1 mouse cellular context compared by ENCODE assay signal in the genomic region with DNA sequence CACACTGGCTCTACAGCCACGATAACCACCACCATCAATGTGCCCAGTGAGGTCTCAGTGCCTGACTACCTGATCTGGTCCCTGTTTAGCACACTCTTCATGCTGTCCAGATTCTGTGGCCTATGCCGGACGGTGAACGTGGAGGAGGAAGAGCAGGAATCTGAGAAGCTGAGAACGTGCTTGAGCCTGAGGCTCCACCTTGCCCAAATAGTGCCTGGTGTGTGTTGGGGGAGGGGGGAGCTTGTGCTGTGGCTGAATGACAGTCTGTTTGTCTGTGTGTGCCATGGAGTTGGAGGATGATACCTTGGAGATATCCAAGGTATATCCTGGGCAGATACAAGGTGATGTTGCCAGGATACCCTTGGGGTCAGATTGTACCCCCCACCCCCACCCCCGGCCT.
A peak's percentile ranks its signal among the peaks of the same experiment; 100 is the strongest.
TF ChIP-seq lines count a peak whose summit lies in the region.

No protein-coding gene starts in this region.

TF ChIP-seq in CH12.LX, 34 proteins besides CTCF, POLR2A, EP300 and RAD21 (continued from another document):
- peak; percentile 46; the same call in 1 of the 2 replicates for TF ChIP-seq CHD2 (IDR thresholded peaks at IDR 0.05; ENCODE audit: low read length)
TF ChIP-seq in CH12.LX: peak in this region for 1.
